Mouse (Mus musculus) CH12.LX (cell line): Measurements from ENCODE around the gene Tmc8. TPM values are rescaled to one million over a fixed set of nuclear protein-coding genes. Genes with fewer than 3 reads are reported as not detected.

Experiments
- DNase-seq: peaks from one replicate; pipeline ENCODE4 v3.0.0-alpha.2; 2013; ENCODE audit errors: extremely low read depth
- H3K27ac ChIP-seq: 2 replicates; pipeline ENCODE4 v1.5.1; 2012; ENCODE audit warnings: low read depth, mild to moderate bottlenecking, control low read depth, moderate library complexity; ENCODE audit not compliant: insufficient read depth
- H3K27me3 ChIP-seq: replicated peaks from 2 replicates; pipeline ENCODE3; 2012; ENCODE audit warnings: inconsistent platforms
- H3K36me3 ChIP-seq, 2 experiments: replicated peaks in 1 of 2; 2 replicates each; pipeline versions ENCODE3 to v1.6.1; 2012; ENCODE audit warnings: inconsistent platforms in 1 of 2, low read length in 1 of 2, mild to moderate bottlenecking in 1 of 2, mixed read lengths in 1 of 2, moderate library complexity in 1 of 2; ENCODE audit not compliant: control insufficient read depth in 1 of 2, insufficient read depth in 1 of 2
- H3K4me1 ChIP-seq, 2 experiments: 2 replicates each; pipeline ENCODE4 v1.6.1; 2012; ENCODE audit warnings: inconsistent platforms in 1 of 2, moderate library complexity in 1 of 2; ENCODE audit not compliant: insufficient read depth in 2 of 2, control insufficient read depth in 1 of 2
- H3K4me2 ChIP-seq: 2 replicates; pipeline ENCODE4 v1.6.1; 2012; ENCODE audit warnings: low read depth, mild to moderate bottlenecking, control low read depth; ENCODE audit not compliant: poor library complexity, insufficient read depth, severe bottlenecking
- H3K4me3 ChIP-seq, 3 experiments: fragments of 150-350 bp in 1 of 3; sonication (generic) in 1 of 3; replicated peaks in 1 of 3; 2 replicates each; pipeline versions ENCODE3 to v1.5.1; 2011 to 2012; ENCODE audit warnings: low read depth in 2 of 3, low read length in 2 of 3, mild to moderate bottlenecking in 2 of 3, moderate library complexity in 2 of 3, control low read depth in 1 of 3, improper control_type of control experiment in 1 of 3, inconsistent platforms in 1 of 3, mixed read lengths in 1 of 3; ENCODE audit not compliant: poor library complexity in 1 of 3
- H3K79me2 ChIP-seq: replicated peaks from 2 replicates; pipeline ENCODE4 v1.6.1; 2012; ENCODE audit warnings: mild to moderate bottlenecking, moderate library complexity; ENCODE audit not compliant: control insufficient read depth, poor library complexity, insufficient read depth, severe bottlenecking; ENCODE audit errors: extremely low read depth
- H3K9ac ChIP-seq: 2 replicates; pipeline ENCODE4 v1.6.1; 2012; ENCODE audit warnings: low read depth, mild to moderate bottlenecking, control low read depth, moderate library complexity; ENCODE audit not compliant: insufficient read depth
- H3K9me3 ChIP-seq: replicated peaks from 2 replicates; pipeline ENCODE3; 2012; ENCODE audit warnings: low read length, inconsistent platforms, mixed read lengths
- BHLHE40 ChIP-seq: IDR thresholded peaks from 2 replicates; pipeline ENCODE4 v1.6.1; 2011; ENCODE audit warnings: mild to moderate bottlenecking, low read depth, low read length, improper control_type of control experiment
- CHD1 ChIP-seq: IDR thresholded peaks from 2 replicates; pipeline ENCODE4 v1.6.1; 2012; ENCODE audit warnings: low read depth, low read length, improper control_type of control experiment, inconsistent platforms
- CTCF ChIP-seq, 2 experiments: IDR thresholded peaks in 1 of 2; conservative IDR thresholded peaks in 1 of 2; 2 replicates each; pipeline ENCODE4 v1.5.1; 2011 to 2012; ENCODE audit warnings: low read depth in 2 of 2, low read length in 2 of 2, improper control_type of control experiment in 1 of 2, inconsistent platforms in 1 of 2, mild to moderate bottlenecking in 1 of 2, moderate library complexity in 1 of 2
- E2F4 ChIP-seq: IDR thresholded peaks from 2 replicates; pipeline ENCODE4 v1.6.1; 2011; ENCODE audit warnings: low read depth, low read length, improper control_type of control experiment; ENCODE audit not compliant: insufficient replicate concordance
- ELF1 ChIP-seq: IDR thresholded peaks from 2 replicates; pipeline ENCODE4 v1.6.1; 2014; ENCODE audit warnings: low read depth, mild to moderate bottlenecking, inconsistent platforms, low read length, improper control_type of control experiment
- GABPA ChIP-seq: IDR thresholded peaks from 2 replicates; pipeline ENCODE4 v1.6.1; 2012; ENCODE audit warnings: low read depth, low read length, improper control_type of control experiment, inconsistent platforms; ENCODE audit not compliant: insufficient replicate concordance
- IRF4 ChIP-seq: IDR thresholded peaks from 2 replicates; pipeline ENCODE4 v1.6.1; 2014; ENCODE audit warnings: low read depth, mild to moderate bottlenecking, inconsistent platforms, low read length, improper control_type of control experiment
- JUND ChIP-seq: conservative IDR thresholded peaks from 2 replicates; pipeline ENCODE4 v1.6.1; 2011; ENCODE audit warnings: low read depth, low read length, improper control_type of control experiment
- KAT2A ChIP-seq: IDR thresholded peaks from 2 replicates; pipeline ENCODE4 v1.6.1; 2012; ENCODE audit warnings: low read length, improper control_type of control experiment, inconsistent platforms; ENCODE audit not compliant: insufficient replicate concordance
- MAX ChIP-seq: IDR thresholded peaks from 2 replicates; pipeline ENCODE4 v1.6.1; 2011; ENCODE audit warnings: low read length, improper control_type of control experiment
- MAZ ChIP-seq: IDR thresholded peaks from 2 replicates; pipeline ENCODE4 v1.6.1; 2012; ENCODE audit warnings: low read depth, mild to moderate bottlenecking, inconsistent platforms, low read length, improper control_type of control experiment, moderate library complexity
- MEF2A ChIP-seq: IDR thresholded peaks from 2 replicates; pipeline ENCODE4 v1.6.1; 2014; ENCODE audit warnings: low read depth, mild to moderate bottlenecking, inconsistent platforms, low read length, improper control_type of control experiment, borderline replicate concordance
- MXI1 ChIP-seq: IDR thresholded peaks from 2 replicates; pipeline ENCODE4 v1.6.1; 2011; ENCODE audit warnings: mild to moderate bottlenecking, low read depth, low read length, improper control_type of control experiment
- MYC ChIP-seq: IDR thresholded peaks from 2 replicates; pipeline ENCODE4 v1.6.1; 2011; ENCODE audit warnings: low read depth, mild to moderate bottlenecking, improper control_type of control experiment, low read length
- PAX5 ChIP-seq: IDR thresholded peaks from 2 replicates; pipeline ENCODE4 v1.6.1; 2012; ENCODE audit warnings: low read length, inconsistent platforms, mixed read lengths
- POLR2A ChIP-seq: IDR thresholded peaks from 2 replicates; pipeline ENCODE4 v1.6.1; 2011; ENCODE audit warnings: low read depth, mild to moderate bottlenecking, improper control_type of control experiment, low read length
- POLR2AphosphoS2 ChIP-seq: IDR thresholded peaks from 2 replicates; pipeline ENCODE4 v1.6.1; 2011; ENCODE audit warnings: low read depth, low read length, improper control_type of control experiment
- RAD21 ChIP-seq: IDR thresholded peaks from 2 replicates; pipeline ENCODE4 v1.6.1; 2011; ENCODE audit warnings: low read depth, mild to moderate bottlenecking, low read length, improper control_type of control experiment, moderate library complexity
- SMC3 ChIP-seq: IDR thresholded peaks from 2 replicates; pipeline ENCODE4 v1.6.1; 2011; ENCODE audit warnings: low read depth, low read length, improper control_type of control experiment
- TBP ChIP-seq: conservative IDR thresholded peaks from 2 replicates; pipeline ENCODE4 v1.6.1; 2011; ENCODE audit warnings: low read depth, low read length, improper control_type of control experiment
- USF2 ChIP-seq: conservative IDR thresholded peaks from 2 replicates; pipeline ENCODE4 v1.6.1; 2011; ENCODE audit warnings: low read depth, low read length, improper control_type of control experiment
- ZKSCAN1 ChIP-seq: IDR thresholded peaks from 2 replicates; pipeline ENCODE4 v1.6.1; 2012; ENCODE audit warnings: low read depth, inconsistent platforms, low read length, improper control_type of control experiment, borderline replicate concordance
- ZNF384 ChIP-seq: IDR thresholded peaks from 2 replicates; pipeline ENCODE4 v1.6.1; 2012; ENCODE audit warnings: low read depth, low read length, improper control_type of control experiment, inconsistent platforms
- dilution Hi-C: fragments of 300-500 bp; cut with MboI; formaldehyde crosslinking; loops from 2 replicates; pipeline ENCODE4 v1.14.3; 2020; ENCODE audit warnings: low sequenced_read_pairs; ENCODE audit not compliant: extremely low pct_unique_long_range_greater_than_20kb, extremely low pct_ligation_motif_present
- in situ Hi-C: fragments of 300-500 bp; cut with MboI; formaldehyde crosslinking; loops from 3 replicates; pipeline ENCODE4 v1.14.3; 2019; ENCODE audit warnings: low sequenced_read_pairs, low pct_ligation_motif_present, low pct_unique_long_range_greater_than_20kb, mixed read lengths
- polyA plus RNA-seq: library from polyadenylated mRNA; unstranded; fragments of >175 nt; gene quantifications from 2 replicates; pipeline ENCODE4 v1.2.1, GENCODE M21; 2012; ENCODE audit warnings: low read depth; ENCODE audit not compliant: insufficient read length
- total RNA-seq, 2 experiments: library from RNA; depleted of rRNA; stranded (reverse); fragments of 300-350 nt in 1 of 2; fragments of >200 nt in 1 of 2; gene quantifications; 2 replicates each; pipeline ENCODE4 v1.2.3; 2012 to 2014

Gene Tmc8
- total and polyA plus RNA-seq, 3 experiments: 2.2 to 9.8 (median 6.1) TPM

DNA sequence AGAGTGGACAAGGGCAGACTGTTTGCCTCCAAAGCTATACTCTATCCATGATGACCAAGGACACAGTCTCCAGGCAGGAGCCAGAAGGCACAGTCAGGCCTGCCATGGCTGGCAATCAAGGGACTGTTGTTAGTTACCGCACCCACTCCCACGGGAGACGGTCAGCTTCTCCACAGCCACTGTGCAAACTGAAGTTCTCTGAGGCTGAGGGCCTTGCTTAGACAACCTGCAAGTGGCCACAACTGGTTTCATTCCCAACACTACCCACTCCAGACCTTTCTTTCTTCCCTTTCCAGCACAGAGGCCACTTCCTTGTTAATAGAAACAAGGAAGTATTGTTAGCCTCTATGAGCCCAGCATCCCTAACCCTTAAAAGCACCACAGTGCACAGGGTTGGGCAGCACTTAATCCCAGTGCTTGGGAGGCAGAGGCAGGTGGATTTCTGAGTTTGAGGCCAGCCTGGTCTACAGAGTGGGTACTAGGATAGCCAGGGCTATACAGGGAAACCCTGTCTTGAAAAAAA is 21.4 kb downstream of the Tmc8 start:
- dilution Hi-C loops (no loop called here), in situ Hi-C loops (no loop called here)
- DNase-seq: no peak
- Histone ChIP-seq H3K27ac (no peak overlapping the region), H3K4me2 (no peak overlapping the region), H3K9me3 (no peaks in the 10 kb centered on the region), H3K27me3 (no peaks in the 10 kb centered on the region), H3K4me3 (no peak overlapping the region), H3K4me1 (peaks cover 31 to 83% of the 10 kb centered on the region in 2 experiments), H3K79me2 (no peaks in the 10 kb centered on the region), H3K9ac (no peak overlapping the region), H3K36me3 (peaks cover 0 to 28% of the 10 kb centered on the region in 2 experiments)
- TF ChIP-seq PAX5 (no peak), ELF1 (0 out of 2 replicates have a peak, but pooled peaks have one; percentile 19)

DNA sequence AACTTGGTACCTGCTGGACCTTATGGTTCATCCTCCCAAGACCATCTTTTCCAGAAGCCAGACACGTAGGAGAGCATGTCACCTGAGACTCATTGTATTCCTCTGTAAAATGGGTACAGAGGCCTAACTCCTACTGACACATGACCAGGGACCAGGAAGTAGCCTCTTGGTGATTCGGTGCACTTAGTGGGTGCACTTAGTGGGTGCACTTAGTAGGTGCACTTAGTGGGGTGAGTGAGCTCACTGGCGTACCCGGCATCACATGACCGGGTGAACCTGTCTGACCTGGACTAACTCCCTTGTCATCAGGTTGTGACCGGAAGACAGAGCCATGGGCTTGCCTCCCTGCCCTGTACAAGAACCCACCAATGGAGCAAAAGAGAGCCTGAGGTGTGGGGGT is 24.9 kb downstream of the Tmc8 start:
- H3K79me2 ChIP-seq: peaks cover 24% of the 10 kb centered on the region
- peak; percentile 98 for TF ChIP-seq ZKSCAN1
- TF ChIP-seq MXI1: no peak
- TF ChIP-seq SMC3: no peak
- no peak for TF ChIP-seq ZNF384
- no peak overlapping the region for H3K4me3 ChIP-seq
- H3K27me3 ChIP-seq: no peaks in the 10 kb centered on the region
- H3K27ac ChIP-seq: no peak overlapping the region
- dilution Hi-C loops (no loop called here), in situ Hi-C loops (no loop called here)
- DNase-seq: no peak
- H3K9me3 ChIP-seq: no peaks in the 10 kb centered on the region
- H3K4me1 ChIP-seq: peaks cover 21 to 68% of the 10 kb centered on the region in 2 experiments
- H3K9ac ChIP-seq: no peak overlapping the region
- no peak overlapping the region for H3K4me2 ChIP-seq
- peaks cover 5 to 34% of the 10 kb centered on the region in 2 experiments for H3K36me3 ChIP-seq

DNA sequence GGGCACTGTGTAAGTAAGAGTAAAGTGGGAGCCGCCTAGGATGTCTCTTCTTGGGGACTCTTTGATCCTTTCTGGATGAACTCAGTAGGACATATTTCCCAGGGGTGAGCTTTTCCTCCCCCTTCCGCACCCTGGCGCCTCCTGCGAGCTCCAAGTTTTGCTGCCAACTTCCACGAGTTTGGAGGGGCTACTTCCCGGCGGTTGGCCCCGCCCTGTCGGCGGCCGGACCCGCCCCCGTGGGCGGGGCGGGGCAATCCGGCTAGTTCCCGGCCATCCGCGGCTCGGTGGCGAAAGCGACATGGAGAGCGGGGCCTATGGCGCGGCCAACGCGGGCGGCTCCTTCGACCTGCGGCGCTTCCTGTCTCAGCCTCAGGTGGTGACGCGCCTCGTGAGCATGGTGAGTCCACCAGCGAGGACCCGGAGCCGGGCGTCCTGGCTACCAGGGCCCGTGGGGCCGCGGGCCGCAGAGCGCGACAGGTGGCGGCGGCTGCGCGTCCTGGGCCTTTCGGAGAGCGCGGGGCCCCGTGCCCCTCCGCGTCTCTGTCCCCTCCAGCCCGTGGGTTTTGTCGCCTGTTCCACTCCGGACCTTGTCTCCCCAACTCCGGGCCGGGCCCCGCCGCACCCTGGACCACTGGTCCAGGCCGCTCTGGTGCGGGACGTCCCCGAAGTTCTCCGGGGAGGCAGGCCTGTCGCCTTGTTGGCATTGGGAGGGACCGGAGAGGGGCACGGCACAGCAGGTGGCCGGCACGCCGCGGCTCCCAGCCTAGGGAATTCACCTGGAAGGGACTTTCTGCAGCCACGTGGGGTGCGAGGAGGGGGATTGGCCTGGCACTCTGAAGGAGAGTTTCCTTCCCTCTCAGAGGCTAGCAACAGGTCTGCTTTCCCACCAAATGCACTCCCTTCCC is 27.8 kb downstream of the Tmc8 start, which contains the start of the genes Gm20708 and Syngr2:
TSS of gene Gm20708 (plus strand) at position 262 of the 905 bp plus-strand sequence.
TSS of gene Syngr2 (plus strand) at position 262 of the 905 bp plus-strand sequence.
- peaks cover 33 to 50% of the 10 kb centered on the region in 2 experiments for H3K36me3 ChIP-seq
- peak; percentile 67 for DNase-seq
- H3K4me1 ChIP-seq: peaks cover 28 to 75% of the 10 kb centered on the region in 2 experiments
- TF ChIP-seq KAT2A (no peak), POLR2A (peak; percentile 81), JUND (no peak), TBP (no peak; the same call in 1 of the 2 replicates), GABPA (no peak), MEF2A (0 out of 2 replicates have a peak, but pooled peaks have one; percentile 17), MYC (peak; percentile 66), E2F4 (0 out of 2 replicates have a peak, but pooled peaks have one; percentile 61), MAZ (no peak; the same call in 1 of the 2 replicates), USF2 (no peak), IRF4 (peak; percentile 6), MXI1 (peak; percentile 96), ELF1 (peak; percentile 61; the same call in 1 of the 2 replicates), CHD1 (no peak; the same call in 1 of the 2 replicates), BHLHE40 (peak; percentile 73), ZKSCAN1 (no peak), CTCF (conservative IDR thresholded peaks at IDR 0.05 in 1 of 2, IDR thresholded peaks at IDR 0.05 in 1 of 2; ENCODE audit: low read depth in 2 of 2, low read length in 2 of 2) (no peak), MAX (peak; percentile 91), POLR2AphosphoS2 (no peak), RAD21 (no peak)

More for the DNA sequence above, 27.8 kb downstream of the Tmc8 start, which contains the start of the genes Gm20708 and Syngr2:
- H3K4me3 ChIP-seq: peak within 1 kb of the TSS; percentile 80 to 98 (median 93)
- dilution Hi-C loops (no loop called here), in situ Hi-C loops (no loop called here)
- peak within 1 kb of the TSS; percentile 68 for H3K27ac ChIP-seq
- peak within 1 kb of the TSS; percentile 73 for H3K9ac ChIP-seq
- H3K9me3 ChIP-seq: no peaks in the 10 kb centered on the region
- H3K4me2 ChIP-seq: peak within 1 kb of the TSS; percentile 67
- peaks cover 52% of the 10 kb centered on the region for H3K79me2 ChIP-seq
- no peaks in the 10 kb centered on the region for H3K27me3 ChIP-seq
